Mouse (Mus musculus) megakaryocyte, embryonic 14.5 days (primary cell): ENCODE data around the gene Cybrd1. TPM values are rescaled to one million over a fixed set of nuclear protein-coding genes. Genes with fewer than 3 reads are reported as not detected.

Source experiments
- H3K27me3 ChIP-seq: replicated peaks from 2 replicates; pipeline ENCODE3; 2012; ENCODE audit warnings: inconsistent platforms
- H3K36me3 ChIP-seq: replicated peaks from 2 replicates; pipeline ENCODE3; 2012; ENCODE audit warnings: low read length, inconsistent platforms, mixed read lengths
- H3K4me1 ChIP-seq: 2 replicates; pipeline ENCODE4 v1.6.1; 2012; ENCODE audit warnings: inconsistent platforms
- H3K4me3 ChIP-seq: replicated peaks from 2 replicates; pipeline ENCODE3; 2012; ENCODE audit warnings: moderate library complexity, mild to moderate bottlenecking, inconsistent platforms
- H3K9me3 ChIP-seq: 2 replicates; pipeline ENCODE4 v1.6.1; 2012; ENCODE audit warnings: inconsistent platforms
- FLI1 ChIP-seq: IDR thresholded peaks from 2 replicates; pipeline ENCODE4 v1.6.1; 2012; ENCODE audit warnings: low read length, inconsistent platforms, mixed read lengths
- GATA1 ChIP-seq: IDR thresholded peaks from 3 replicates; pipeline ENCODE4 v1.6.1; 2012; ENCODE audit warnings: mixed read lengths, low read length, inconsistent platforms, borderline replicate concordance
- polyA plus RNA-seq: library from polyadenylated mRNA; stranded (reverse); fragments of >175 nt; gene quantifications from 2 replicates; pipeline ENCODE4 v1.2.3, GENCODE M21; 2012; ENCODE audit warnings: low replicate concordance; ENCODE audit not compliant: insufficient read depth

The Cybrd1 gene
- polyA plus RNA-seq, 1 experiment, result 0.06 TPM

- Histone ChIP-seq H3K4me1 (no peaks in the 10 kb centered on the region; the same call in 1 of the 2 replicates), H3K36me3 (no peaks in the 10 kb centered on the region), H3K4me3 (no peak overlapping the region), H3K9me3 (no peaks in the 10 kb centered on the region), H3K27me3 (peaks cover 26% of the 10 kb centered on the region)
- TF ChIP-seq GATA1, result no peak
Measured at GRCm38 (mm10) chr2:71162831-71163621, 45.3 kb downstream of the Cybrd1 start.

- TF ChIP-seq GATA1 (no peak), FLI1 (no peak)
- H3K4me3 ChIP-seq, result no peak overlapping the region
- peaks cover 17% of the 10 kb centered on the region for H3K27me3 ChIP-seq
- no peaks in the 10 kb centered on the region for H3K9me3 ChIP-seq
- H3K4me1 ChIP-seq, result no peaks in the 10 kb centered on the region; the same call in 1 of the 2 replicates
- no peaks in the 10 kb centered on the region for H3K36me3 ChIP-seq
Measured at GRCm38 (mm10) chr2:71167211-71167610, 49.5 kb downstream of the Cybrd1 start.

- TF ChIP-seq FLI1, result no peak
- TF ChIP-seq GATA1, result no peak
- Histone ChIP-seq H3K4me3 (no peak overlapping the region), H3K9me3 (no peaks in the 10 kb centered on the region), H3K4me1 (peaks cover 4% of the 10 kb centered on the region), H3K27me3 (peaks cover 9% of the 10 kb centered on the region), H3K36me3 (no peaks in the 10 kb centered on the region)
Measured at GRCm38 (mm10) chr2:71168461-71169021, 50.8 kb downstream of the Cybrd1 start.

- H3K27me3 ChIP-seq, result peaks cover 9% of the 10 kb centered on the region
Measured at GRCm38 (mm10) chr2:71173031-71173430, 55.3 kb downstream of the Cybrd1 start.

GRCm38 (mm10) chr2:71176329-71177249 lies 58.9 kb downstream of the Cybrd1 start:
- Histone ChIP-seq H3K4me1 (peaks cover 20% of the 10 kb centered on the region), H3K4me3 (no peak overlapping the region)

More at GRCm38 (mm10) chr2:71173031-71173430, 55.3 kb downstream of the Cybrd1 start:
- no peak for TF ChIP-seq FLI1
- no peak for TF ChIP-seq GATA1
- Histone ChIP-seq H3K4me3 (no peak overlapping the region), H3K36me3 (no peaks in the 10 kb centered on the region), H3K9me3 (no peaks in the 10 kb centered on the region), H3K4me1 (peaks cover 20% of the 10 kb centered on the region)

GRCm38 (mm10) chr2:71177250-71177615 lies 59.5 kb downstream of the Cybrd1 start:
- Histone ChIP-seq H3K4me3 (peak overlapping the region; percentile 23), H3K9me3 (no peaks in the 10 kb centered on the region), H3K4me1 (peaks cover 20% of the 10 kb centered on the region), H3K27me3 (peaks cover 15% of the 10 kb centered on the region), H3K36me3 (no peaks in the 10 kb centered on the region)
- TF ChIP-seq FLI1, result no peak
- TF ChIP-seq GATA1, result no peak

More at GRCm38 (mm10) chr2:71176329-71177249, 58.9 kb downstream of the Cybrd1 start:
- TF ChIP-seq GATA1 (no peak), FLI1 (no peak)
- Histone ChIP-seq H3K27me3 (peaks cover 15% of the 10 kb centered on the region), H3K9me3 (no peaks in the 10 kb centered on the region), H3K36me3 (no peaks in the 10 kb centered on the region)

- Histone ChIP-seq H3K4me1 (peaks cover 20% of the 10 kb centered on the region), H3K4me3 (no peak overlapping the region), H3K36me3 (no peaks in the 10 kb centered on the region), H3K27me3 (peaks cover 15% of the 10 kb centered on the region), H3K9me3 (no peaks in the 10 kb centered on the region)
- TF ChIP-seq GATA1 (no peak), FLI1 (no peak)
Measured at GRCm38 (mm10) chr2:71177760-71178159, 60.0 kb downstream of the Cybrd1 start.

GRCm38 (mm10) chr2:71179716-71180115 lies 62.0 kb downstream of the Cybrd1 start:
- peaks cover 15% of the 10 kb centered on the region for H3K27me3 ChIP-seq
- no peak overlapping the region for H3K4me3 ChIP-seq
- peaks cover 16% of the 10 kb centered on the region for H3K4me1 ChIP-seq
- no peaks in the 10 kb centered on the region for H3K36me3 ChIP-seq
- TF ChIP-seq GATA1 (no peak), FLI1 (no peak)
- H3K9me3 ChIP-seq, result no peaks in the 10 kb centered on the region

- no peaks in the 10 kb centered on the region for H3K36me3 ChIP-seq
- H3K4me1 ChIP-seq, result peaks cover 16% of the 10 kb centered on the region
- no peaks in the 10 kb centered on the region for H3K9me3 ChIP-seq
- TF ChIP-seq FLI1, result no peak
- TF ChIP-seq GATA1, result no peak
- peaks cover 11% of the 10 kb centered on the region for H3K27me3 ChIP-seq
- no peak overlapping the region for H3K4me3 ChIP-seq
Measured at GRCm38 (mm10) chr2:71180566-71181217, 63.0 kb downstream of the Cybrd1 start.
